Mouse (Mus musculus) spleen, postnatal 14 days (tissue): ENCODE results near the gene B4galnt2.

Experiments
- DNase-seq, 2 experiments: peaks; one replicate each; pipeline ENCODE4 v3.0.0; 2021 to 2022; ENCODE audit warnings: low spot score in 2 of 2

B4galnt2 gene

GRCm38 (mm10) chr11:95840694-95841497 is 73.8 kb downstream of the B4galnt2 start:
- DNase-seq: no peak

DNA sequence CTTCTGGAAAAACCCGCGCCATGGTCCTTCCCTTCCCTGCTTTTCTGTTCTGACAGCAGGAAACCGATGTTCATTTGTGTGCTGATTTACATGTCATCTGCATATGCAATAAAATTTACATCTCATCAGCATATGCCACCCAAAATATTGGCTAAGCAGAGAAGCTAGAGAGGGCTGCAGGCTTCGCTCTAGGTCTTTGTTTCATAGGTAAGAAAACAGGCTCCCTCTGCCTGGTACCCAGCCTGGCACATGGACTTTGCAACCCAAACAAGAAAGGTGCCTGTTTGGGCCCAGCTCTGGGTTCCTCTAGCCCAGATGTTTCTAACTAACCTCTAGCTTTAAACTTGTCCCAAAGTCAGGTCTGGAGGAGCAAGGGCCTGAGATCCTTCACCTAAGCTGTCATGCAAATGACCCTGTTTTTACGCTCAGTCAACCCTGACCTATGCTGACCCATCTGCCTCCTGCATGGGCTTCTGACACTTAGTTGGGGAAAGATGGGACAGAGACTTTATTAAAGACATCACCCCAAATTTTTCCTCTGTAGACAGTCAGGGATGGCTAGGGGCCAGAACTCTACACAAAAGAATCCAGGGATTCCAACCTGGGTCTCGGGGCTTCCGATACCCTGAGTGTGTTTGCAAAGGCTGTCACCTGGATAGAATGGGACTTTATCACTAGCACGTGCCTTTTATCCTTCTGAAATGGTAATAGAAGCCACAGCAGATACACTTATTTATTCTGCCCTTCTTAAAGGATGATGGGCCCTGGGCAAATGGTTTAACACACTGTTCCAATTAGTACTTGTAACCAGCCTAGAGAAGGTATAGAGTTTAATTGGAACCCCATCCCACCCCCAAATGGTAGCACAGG is 75.5 kb downstream of the B4galnt2 start:
- DNase-seq: no peak

GRCm38 (mm10) chr11:95838598-95838997 is 76.1 kb downstream of the B4galnt2 start:
- no peak for DNase-seq

DNA sequence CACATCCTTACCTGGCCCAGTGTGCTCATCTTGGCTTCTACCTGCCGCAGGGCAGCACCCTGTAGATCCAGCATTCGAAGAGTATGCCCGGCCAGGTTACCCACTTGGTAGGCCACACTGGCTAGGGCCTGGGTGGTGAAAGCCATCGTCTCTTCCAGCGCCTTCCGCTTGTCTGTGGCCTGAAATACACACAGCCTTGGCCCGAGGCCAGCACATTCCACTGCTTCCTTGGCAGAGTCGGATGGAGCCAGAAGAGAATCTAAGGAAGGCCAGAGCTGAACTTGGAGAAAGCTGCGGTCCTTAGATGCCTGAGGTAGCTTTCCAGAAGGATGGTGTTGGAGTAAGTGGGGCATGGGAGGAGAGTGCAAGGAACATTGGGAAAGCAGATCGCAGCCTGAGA is 77.6 kb downstream of the B4galnt2 start, which contains the start of gene Gngt2:
Gene Gngt2, plus strand, starts transcription at position 158 of the 400 bp plus-strand sequence.
- no peak for DNase-seq

DNA sequence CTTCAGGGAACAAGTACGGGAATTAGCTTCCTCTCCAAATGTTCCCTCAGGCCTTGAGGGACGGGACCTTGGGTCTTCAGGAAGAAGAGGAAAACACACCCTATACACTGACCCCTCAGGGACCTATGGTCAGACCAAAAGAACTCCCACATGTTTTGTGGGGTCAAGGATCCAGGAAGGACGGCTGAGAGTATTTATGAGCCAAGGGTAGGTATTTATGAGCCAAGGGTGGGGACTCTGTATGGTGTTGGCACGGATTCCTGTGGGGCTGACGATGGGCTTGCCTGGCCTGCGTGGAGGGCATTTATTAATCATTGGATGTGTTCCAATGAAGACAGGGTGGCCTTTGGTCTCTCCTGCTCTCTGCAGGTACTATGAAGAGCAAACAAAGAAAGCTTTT is 78.3 kb downstream of the B4galnt2 start:
- DNase-seq: no peak

DNA sequence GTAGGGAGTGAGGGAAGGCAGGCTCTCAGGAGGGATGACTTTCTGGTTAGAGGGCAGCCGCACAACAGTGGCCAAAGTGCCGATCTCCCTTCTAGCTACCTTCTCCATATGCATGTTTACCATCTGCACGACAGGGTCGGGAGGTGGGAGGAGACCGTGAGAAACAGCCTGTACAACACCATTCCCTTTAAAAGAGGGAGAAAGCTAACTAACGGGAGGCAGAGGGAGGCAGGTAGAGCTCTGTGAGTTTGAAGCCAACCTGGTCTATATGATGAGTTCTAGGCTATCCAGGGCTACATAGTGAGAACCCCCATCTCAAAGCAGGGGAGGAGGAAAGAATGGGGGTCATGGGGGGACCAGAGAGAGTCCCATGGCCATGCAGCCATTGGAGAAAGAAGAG is 78.9 kb downstream of the B4galnt2 start:
- no peak for DNase-seq

DNA sequence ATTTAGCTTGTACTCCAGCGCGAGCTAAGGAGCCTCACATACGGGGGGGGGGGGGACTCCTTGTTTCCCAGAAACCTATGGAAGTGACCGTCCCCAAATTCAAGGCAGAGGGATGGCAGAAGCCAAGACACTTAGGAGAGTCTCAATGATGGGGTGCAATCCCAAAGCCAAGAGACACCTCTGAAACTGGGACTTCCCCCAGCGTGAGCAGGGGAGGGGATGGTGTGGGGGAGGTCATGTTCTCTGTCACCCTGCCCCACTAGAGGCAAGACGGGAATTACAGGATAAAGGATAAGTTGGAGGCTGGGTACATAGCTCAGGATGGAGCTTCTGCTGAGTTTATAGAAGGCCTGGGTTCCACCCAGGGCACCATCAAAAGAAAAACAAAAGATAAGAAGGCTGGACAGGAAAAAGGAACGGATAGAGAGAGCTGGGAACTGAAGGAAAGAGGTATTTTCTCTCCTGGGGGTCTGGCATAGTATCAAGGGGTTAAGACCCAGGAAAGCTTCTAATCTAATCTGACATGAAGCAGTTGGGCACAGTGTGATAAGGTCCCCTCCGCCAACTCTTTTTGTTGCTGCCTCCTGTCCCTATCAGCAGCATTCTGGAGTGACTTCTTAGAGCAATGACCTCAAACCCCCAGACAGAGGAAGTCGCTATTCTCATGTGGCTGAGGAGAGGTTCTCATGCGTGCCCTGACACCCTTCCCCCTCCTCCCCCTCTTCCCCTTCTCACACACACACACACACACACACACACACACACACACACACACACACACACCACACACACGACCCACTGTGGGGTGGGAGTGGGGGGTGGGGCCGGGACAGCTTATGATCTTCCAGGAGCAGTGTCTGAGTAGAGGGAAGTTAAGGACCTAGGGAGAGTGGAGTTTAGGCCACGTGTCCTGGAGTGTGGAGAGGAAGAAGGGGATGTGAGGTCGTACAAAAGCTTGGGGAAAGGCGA is 79.7 kb downstream of the B4galnt2 start:
- no peak for DNase-seq

GRCm38 (mm10) chr11:95834143-95834667 is 80.5 kb downstream of the B4galnt2 start:
- DNase-seq: peak; percentile 40 to 60

DNA sequence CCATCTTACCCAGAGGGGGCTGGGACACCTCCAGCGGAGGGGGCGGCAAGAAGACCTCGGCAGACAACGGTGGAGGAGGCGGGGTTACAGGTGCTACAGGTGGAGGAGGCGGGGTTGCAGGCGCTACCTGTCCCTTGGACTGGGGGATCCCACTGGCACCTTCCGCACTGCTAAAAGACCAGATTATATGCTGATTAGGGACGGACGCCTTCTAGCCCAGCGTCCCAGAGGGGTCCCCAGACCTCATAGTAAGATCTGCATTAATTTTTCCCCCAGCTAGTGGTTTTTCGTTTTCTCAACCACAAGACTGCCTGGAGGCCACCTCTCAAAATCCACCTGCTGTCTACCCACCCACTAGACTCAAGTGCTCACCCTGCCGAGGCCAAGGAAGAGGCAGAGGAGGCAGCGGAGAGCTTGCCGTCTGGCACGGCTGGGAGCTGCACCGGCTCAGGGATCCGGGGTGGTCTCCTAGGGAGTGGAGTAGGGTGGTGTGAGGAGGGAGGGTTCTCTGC is 81.0 kb downstream of the B4galnt2 start:
- no peak for DNase-seq

GRCm38 (mm10) chr11:95833006-95833570 is 81.6 kb downstream of the B4galnt2 start:
- no peak for DNase-seq

DNA sequence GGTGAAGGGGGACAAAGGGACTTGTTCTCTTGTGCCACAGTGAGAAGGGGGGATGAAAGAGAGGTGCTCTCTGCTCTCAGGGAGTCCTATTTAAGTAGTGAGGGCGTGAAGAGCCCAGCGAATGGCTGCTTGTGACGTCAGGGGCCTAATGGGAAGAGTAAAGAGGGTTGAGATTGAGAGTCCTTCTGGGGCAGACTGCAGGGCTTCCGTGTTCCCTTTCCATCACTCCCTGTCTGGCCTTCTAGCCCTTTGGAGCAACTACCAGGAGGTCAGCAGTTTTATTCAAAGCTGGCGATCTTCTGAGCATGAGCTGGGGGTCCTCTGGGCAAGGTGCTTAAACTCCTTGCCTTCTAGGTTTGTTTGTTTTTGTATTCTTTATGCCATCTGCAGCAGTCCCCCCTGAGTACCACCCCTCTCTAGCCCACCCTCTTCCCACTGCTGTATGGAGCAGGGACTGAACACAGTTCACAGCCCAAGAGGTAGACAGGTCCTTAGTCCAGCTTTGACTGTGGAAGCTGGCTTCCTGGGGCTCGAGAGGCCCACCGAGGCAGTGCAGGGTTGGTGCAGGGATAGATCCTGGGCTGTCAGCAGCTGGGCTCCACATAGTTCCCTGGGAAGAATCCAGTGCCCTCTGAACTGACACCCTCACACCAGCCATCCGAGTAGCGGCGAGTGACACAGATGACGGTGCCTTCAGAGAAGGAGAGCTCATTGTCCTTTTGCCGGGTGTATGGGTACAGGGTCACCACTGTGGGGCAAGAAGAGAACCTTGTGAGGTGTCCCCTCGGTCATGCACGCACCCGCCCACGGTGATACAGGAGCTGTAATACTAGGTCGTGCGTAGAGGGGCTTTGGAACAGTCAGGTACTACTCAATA is 82.3 kb downstream of the B4galnt2 start:
- no peak for DNase-seq

- DNase-seq: no peak
Measured at GRCm38 (mm10) chr11:95831641-95832040, 83.0 kb downstream of the B4galnt2 start.

GRCm38 (mm10) chr11:95831276-95831619 is 83.4 kb downstream of the B4galnt2 start:
- no peak for DNase-seq

GRCm38 (mm10) chr11:95830411-95831275 is 84.0 kb downstream of the B4galnt2 start:
- DNase-seq: no peak

GRCm38 (mm10) chr11:95829526-95830050 is 85.1 kb downstream of the B4galnt2 start:
- DNase-seq: no peak

DNA sequence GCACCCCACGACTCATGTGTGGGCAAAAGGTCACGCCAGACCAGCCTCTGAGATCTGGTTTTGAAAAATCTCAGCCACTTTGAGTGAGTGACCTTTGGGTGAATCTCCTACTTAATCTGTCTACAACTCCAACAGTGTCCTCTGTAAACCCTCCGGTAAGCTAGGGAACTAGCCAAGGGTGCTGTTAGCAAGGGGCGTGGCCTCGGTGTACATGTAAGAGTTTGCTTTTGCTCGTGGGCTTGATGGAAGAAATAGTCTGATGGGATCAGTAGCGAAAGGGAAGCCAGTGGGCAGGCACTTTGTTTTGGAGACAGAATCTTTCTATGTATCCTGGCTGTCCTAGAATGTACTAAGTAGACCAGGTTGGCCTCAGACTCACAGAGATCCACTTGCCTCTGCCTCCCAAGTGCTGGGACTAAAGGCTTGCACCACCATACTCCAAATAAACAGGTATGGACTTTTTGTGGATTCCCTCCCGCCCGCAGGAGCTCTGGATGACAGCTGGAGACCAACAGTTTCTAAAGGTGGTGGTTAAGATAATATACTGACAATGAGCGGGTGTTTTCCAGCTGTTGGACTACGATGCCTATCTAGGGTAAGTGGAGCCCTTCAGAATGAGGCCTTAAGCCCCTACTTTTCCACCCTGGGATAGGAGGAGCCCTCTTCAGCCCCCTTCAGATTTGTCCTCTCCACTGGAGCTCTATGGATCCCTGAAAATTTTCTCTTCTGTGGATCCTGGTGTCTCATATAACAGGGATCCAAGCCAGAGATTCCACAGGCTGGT is 86.3 kb downstream of the B4galnt2 start:
- DNase-seq: no peak

- peak; percentile 57 to 68 for DNase-seq
Measured at GRCm38 (mm10) chr11:95827464-95828085, 87.1 kb downstream of the B4galnt2 start.

DNA sequence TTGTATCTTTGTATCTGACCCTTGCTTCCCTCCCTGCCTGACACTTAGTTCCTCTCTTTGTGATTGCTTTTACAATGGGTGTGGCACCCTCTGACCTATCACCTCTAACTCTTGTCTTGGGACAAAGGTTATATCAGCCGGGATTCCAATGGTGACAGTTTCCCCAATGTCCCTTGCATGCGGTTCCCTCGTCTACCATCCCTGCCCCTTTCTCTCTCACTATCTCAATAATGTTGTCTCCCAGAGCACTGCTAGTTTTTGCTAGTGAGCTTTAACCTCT is 87.6 kb downstream of the B4galnt2 start:
- no peak for DNase-seq
